Mouse (Mus musculus) liver, embryonic 16.5 days (tissue): ENCODE measurements around the gene Tbc1d4. TPM values are rescaled to one million over a fixed set of nuclear protein-coding genes. Genes with fewer than 3 reads are reported as not detected.

ENCODE experiments used
- ATAC-seq: fragments of 200-750 bp; cut with Nextera tagmentation; 2 replicates; pipeline ENCODE4 v1.8.0; 2017; ENCODE audit warnings: low read depth, mild to moderate bottlenecking, moderate number of reproducible peaks, moderate library complexity
- H3K27ac ChIP-seq: fragments of 300-500 bp; sonication (generic); 2 replicates; pipeline ENCODE4 v1.5.1; 2014; ENCODE audit warnings: mild to moderate bottlenecking, low read length
- H3K27me3 ChIP-seq: fragments of 300-500 bp; sonication (generic); 2 replicates; pipeline ENCODE4 v1.6.1; 2014; ENCODE audit warnings: low read depth, low read length, mixed read lengths; ENCODE audit not compliant: control insufficient read depth, insufficient read depth
- H3K36me3 ChIP-seq: fragments of 300-500 bp; sonication (generic); 2 replicates; pipeline ENCODE4 v1.6.1; 2014; ENCODE audit warnings: mild to moderate bottlenecking; ENCODE audit not compliant: control insufficient read depth, insufficient read depth
- H3K4me1 ChIP-seq: fragments of 300-500 bp; sonication (generic); 2 replicates; pipeline ENCODE4 v1.6.1; 2014; ENCODE audit warnings: low read depth, low read length, mixed read lengths; ENCODE audit not compliant: control insufficient read depth
- H3K4me2 ChIP-seq: fragments of 300-500 bp; sonication (generic); 2 replicates; pipeline ENCODE4 v1.6.1; 2014; ENCODE audit warnings: low read depth, low read length, mixed read lengths
- H3K4me3 ChIP-seq: fragments of 300-500 bp; sonication (generic); 2 replicates; pipeline ENCODE4 v1.5.1; 2014; ENCODE audit warnings: low read depth, mild to moderate bottlenecking, low read length
- H3K9ac ChIP-seq: fragments of 300-500 bp; sonication (generic); 2 replicates; pipeline ENCODE4 v1.6.1; 2014; ENCODE audit warnings: low read depth, low read length
- H3K9me3 ChIP-seq: fragments of 300-500 bp; sonication (generic); replicated peaks from 2 replicates; pipeline ENCODE4 v1.6.1; 2016; ENCODE audit warnings: low read length; ENCODE audit not compliant: control insufficient read depth
- WGBS: fragments of 180-500 bp; shearing (Covaris S2); extraction: QIAGEN DNeasy Blood & Tissue Kit; methylation state at CpG from one replicate; pipeline ENCODE4 v1.1.7; 2014; ENCODE audit not compliant: insufficient replicate concordance; 5-methylcytosine and 5-hydroxymethylcytosine counted together
- polyA plus RNA-seq: library from polyadenylated mRNA; unstranded; fragments of >200 nt; fragmentation: Nextera tagmentation; extraction: Ambion mirVana; gene quantifications from 2 replicates; pipeline ENCODE4 v1.2.1, GENCODE M21; 2015

Tbc1d4 gene
- polyA plus RNA-seq, 1 experiment from 2014 or later = 2.0 TPM

- H3K36me3 ChIP-seq = no peaks in the 10 kb centered on the region
- H3K4me3 ChIP-seq = no peak overlapping the region
- H3K9me3 ChIP-seq = no peaks in the 10 kb centered on the region
- ATAC-seq = no peak
- H3K27ac ChIP-seq = no peak overlapping the region
- no peaks in the 10 kb centered on the region for H3K4me1 ChIP-seq
- H3K27me3 ChIP-seq = no peaks in the 10 kb centered on the region
- H3K9ac ChIP-seq = no peak overlapping the region
- 72% methylated on average over 13 of the region's 13 CpGs for WGBS
- H3K4me2 ChIP-seq = no peak overlapping the region
These were observed 104.4 kb downstream of the Tbc1d4 start for GRCm38 (mm10) chr14:101504473-101505200.

- Histone ChIP-seq H3K9ac (no peak overlapping the region), H3K4me3 (no peak overlapping the region), H3K4me2 (no peak overlapping the region), H3K27ac (no peak overlapping the region), H3K27me3 (no peaks in the 10 kb centered on the region), H3K4me1 (no peaks in the 10 kb centered on the region), H3K36me3 (no peaks in the 10 kb centered on the region), H3K9me3 (no peaks in the 10 kb centered on the region)
- no peak for ATAC-seq
- WGBS = 51% methylated on average over 3 of the region's 3 CpGs
These were observed 105.6 kb downstream of the Tbc1d4 start for GRCm38 (mm10) chr14:101503168-101503961.

GRCm38 (mm10) chr14:101501868-101502267, 107.1 kb downstream of the Tbc1d4 start:
- H3K9me3 ChIP-seq = no peaks in the 10 kb centered on the region
- no peak overlapping the region for H3K4me3 ChIP-seq
- H3K4me2 ChIP-seq = no peak overlapping the region
- H3K27me3 ChIP-seq = no peaks in the 10 kb centered on the region
- WGBS = 67% methylated on average over 6 of the region's 6 CpGs
- H3K36me3 ChIP-seq = no peaks in the 10 kb centered on the region
- no peak for ATAC-seq
- no peaks in the 10 kb centered on the region for H3K4me1 ChIP-seq
- no peak overlapping the region for H3K9ac ChIP-seq
- H3K27ac ChIP-seq = no peak overlapping the region

GRCm38 (mm10) chr14:101501452-101501851, 107.5 kb downstream of the Tbc1d4 start:
- Histone ChIP-seq H3K36me3 (no peaks in the 10 kb centered on the region), H3K27me3 (no peaks in the 10 kb centered on the region), H3K4me3 (no peak overlapping the region), H3K9ac (no peak overlapping the region), H3K4me1 (no peaks in the 10 kb centered on the region), H3K27ac (no peak overlapping the region), H3K9me3 (no peaks in the 10 kb centered on the region), H3K4me2 (no peak overlapping the region)
- 69% methylated on average over 11 of the region's 11 CpGs for WGBS
- ATAC-seq = no peak

GRCm38 (mm10) chr14:101500826-101501225, 108.2 kb downstream of the Tbc1d4 start:
- H3K9ac ChIP-seq = no peak overlapping the region
- 77% methylated on average over 11 of the region's 11 CpGs for WGBS
- ATAC-seq = no peak
- H3K4me1 ChIP-seq = no peaks in the 10 kb centered on the region
- H3K4me2 ChIP-seq = no peak overlapping the region
- no peak overlapping the region for H3K27ac ChIP-seq
- no peak overlapping the region for H3K4me3 ChIP-seq
- no peaks in the 10 kb centered on the region for H3K36me3 ChIP-seq
- H3K27me3 ChIP-seq = no peaks in the 10 kb centered on the region
- H3K9me3 ChIP-seq = no peaks in the 10 kb centered on the region

- Histone ChIP-seq H3K4me1 (no peaks in the 10 kb centered on the region), H3K36me3 (no peaks in the 10 kb centered on the region), H3K9me3 (no peaks in the 10 kb centered on the region), H3K4me3 (no peak overlapping the region), H3K4me2 (no peak overlapping the region), H3K27ac (no peak overlapping the region), H3K9ac (no peak overlapping the region), H3K27me3 (no peaks in the 10 kb centered on the region)
- no peak for ATAC-seq
- WGBS = 71% methylated on average over 1 of the region's 1 CpGs
These were observed 109.2 kb downstream of the Tbc1d4 start for GRCm38 (mm10) chr14:101499838-101500237.

- 64% methylated on average over 15 of the region's 15 CpGs for WGBS
- no peak for ATAC-seq
- H3K27me3 ChIP-seq = no peaks in the 10 kb centered on the region
These were observed 120.7 kb downstream of the Tbc1d4 start for GRCm38 (mm10) chr14:101488264-101488810.

GRCm38 (mm10) chr14:101486550-101486949, 122.4 kb downstream of the Tbc1d4 start:
- Histone ChIP-seq H3K4me2 (no peak overlapping the region), H3K36me3 (no peaks in the 10 kb centered on the region), H3K27ac (no peak overlapping the region), H3K9ac (no peak overlapping the region), H3K4me3 (no peak overlapping the region), H3K27me3 (no peaks in the 10 kb centered on the region), H3K4me1 (no peaks in the 10 kb centered on the region), H3K9me3 (no peaks in the 10 kb centered on the region)
- no peak for ATAC-seq
- WGBS = 44% methylated on average over 3 of the region's 3 CpGs

More at GRCm38 (mm10) chr14:101488264-101488810, 120.7 kb downstream of the Tbc1d4 start:
- Histone ChIP-seq H3K36me3 (no peaks in the 10 kb centered on the region), H3K9me3 (no peaks in the 10 kb centered on the region), H3K9ac (no peak overlapping the region), H3K4me3 (no peak overlapping the region), H3K4me1 (no peaks in the 10 kb centered on the region), H3K27ac (no peak overlapping the region), H3K4me2 (no peak overlapping the region)

- H3K27me3 ChIP-seq = no peaks in the 10 kb centered on the region
- no peak overlapping the region for H3K27ac ChIP-seq
- 63% methylated on average over 4 of the region's 4 CpGs for WGBS
- H3K9ac ChIP-seq = no peak overlapping the region
- no peaks in the 10 kb centered on the region for H3K36me3 ChIP-seq
- no peaks in the 10 kb centered on the region for H3K9me3 ChIP-seq
- no peaks in the 10 kb centered on the region for H3K4me1 ChIP-seq
- H3K4me3 ChIP-seq = no peak overlapping the region
- ATAC-seq = no peak
- no peak overlapping the region for H3K4me2 ChIP-seq
These were observed 125.8 kb downstream of the Tbc1d4 start for GRCm38 (mm10) chr14:101483230-101483629.
